Mouse (Mus musculus): ENCODE data around the gene Vmn1r116.
"Not testable (repeated sequence)": the region's sequence is repeated elsewhere in the genome, so short reads cannot be mapped to it uniquely, and the experiment has no call there.

Vmn1r116 gene

DNA sequence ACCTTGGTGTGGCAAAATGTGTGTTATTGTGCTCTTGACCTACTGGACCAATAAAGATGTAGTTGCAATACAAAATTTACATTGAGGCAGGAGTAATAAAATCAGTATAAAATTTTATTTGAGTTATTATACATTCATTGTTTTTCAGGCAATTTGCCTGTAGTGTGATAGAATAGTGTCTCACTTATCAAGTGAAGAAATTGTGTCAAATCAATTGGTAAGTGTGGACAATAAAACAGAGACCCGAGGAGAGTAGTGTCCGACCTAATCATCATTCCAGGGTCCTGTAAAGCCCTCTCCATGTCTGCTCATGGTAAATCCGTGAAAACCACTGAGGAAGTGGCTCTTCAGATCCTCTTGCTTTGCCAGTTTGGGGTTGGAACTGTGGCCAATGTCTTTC, at the start of gene Vmn1r116:
TSS of gene Vmn1r116 (plus strand) at position 301 of the 400 bp plus-strand sequence.
- not testable (repeated sequence) for DNase-seq

DNA sequence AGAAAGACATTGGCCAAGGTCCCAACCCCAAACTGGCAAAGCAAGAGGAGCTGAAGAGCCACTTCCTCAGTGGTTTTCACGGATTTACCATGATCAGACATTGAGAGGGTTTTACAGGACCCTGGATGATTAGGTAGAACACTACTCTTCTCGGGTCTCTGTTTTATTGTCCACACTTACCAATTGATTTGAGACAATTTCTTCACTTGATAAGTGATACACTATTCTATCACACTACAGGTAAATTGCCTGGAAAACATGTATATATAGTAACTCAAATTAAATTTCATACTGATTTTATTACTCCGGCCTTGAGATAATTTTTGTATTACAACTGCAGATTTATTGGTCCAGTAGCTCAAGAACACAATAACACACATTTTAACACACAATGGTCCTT, 27.2 kb upstream of the Vmn1r116 start, which contains the start of gene Vmn1r115:
TSS of gene Vmn1r115 (minus strand) at position 101 of the 400 bp plus-strand sequence.
- DNase-seq = not testable (repeated sequence)

DNA sequence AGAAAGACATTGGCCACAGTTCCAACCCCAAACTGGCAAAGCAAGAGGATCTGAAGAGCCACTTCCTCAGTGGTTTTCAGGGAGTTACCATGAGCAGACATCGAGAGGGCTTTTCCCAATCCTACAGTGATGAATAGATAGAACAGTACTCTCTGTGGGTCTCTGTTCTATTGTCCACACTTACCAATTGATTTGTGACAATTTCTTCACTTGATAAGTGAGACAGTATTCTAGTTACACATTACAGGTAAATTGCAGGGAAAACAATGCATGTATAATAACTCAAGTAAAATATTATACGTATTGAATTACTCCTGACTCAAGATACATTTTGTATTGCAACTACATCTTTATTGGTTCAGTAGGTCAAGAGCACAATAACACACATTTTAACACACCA, 12.0 kb downstream of the Vmn1r116 start, which contains the start of gene Vmn1r117:
TSS of gene Vmn1r117 (minus strand) at position 101 of the 400 bp plus-strand sequence.
- not testable (repeated sequence) for DNase-seq

DNA sequence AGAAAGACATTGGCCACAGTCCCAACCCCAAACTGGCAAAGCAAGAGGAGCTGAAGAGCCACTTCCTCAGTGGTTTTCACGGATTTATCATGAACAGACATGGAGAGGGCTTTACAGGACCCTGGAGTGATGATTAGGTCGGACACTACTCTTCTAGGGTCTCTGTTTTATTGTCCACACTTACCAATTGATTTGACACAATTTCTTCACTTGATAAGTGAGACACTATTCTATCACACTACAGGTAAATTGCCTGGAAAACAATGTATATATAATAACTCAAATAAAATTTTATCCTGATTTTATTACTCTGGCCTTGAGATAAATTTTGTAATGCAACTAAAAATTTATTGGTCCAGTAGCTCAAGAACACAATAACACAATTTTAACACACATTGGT, 40.2 kb downstream of the Vmn1r116 start, which contains the start of gene Vmn1r118:
TSS of gene Vmn1r118 (minus strand) at position 101 of the 400 bp plus-strand sequence.
- not testable (repeated sequence) for DNase-seq

All from lung, postnatal 10 days (tissue).